Mouse (Mus musculus): Measurements from ENCODE around the gene Mapkapk3. TPM values are rescaled to one million over a fixed set of nuclear protein-coding genes. Genes with fewer than 3 reads are reported as not detected.

The Mapkapk3 gene
- polyA plus RNA-seq, 1 experiment: 0.11 TPM

DNA sequence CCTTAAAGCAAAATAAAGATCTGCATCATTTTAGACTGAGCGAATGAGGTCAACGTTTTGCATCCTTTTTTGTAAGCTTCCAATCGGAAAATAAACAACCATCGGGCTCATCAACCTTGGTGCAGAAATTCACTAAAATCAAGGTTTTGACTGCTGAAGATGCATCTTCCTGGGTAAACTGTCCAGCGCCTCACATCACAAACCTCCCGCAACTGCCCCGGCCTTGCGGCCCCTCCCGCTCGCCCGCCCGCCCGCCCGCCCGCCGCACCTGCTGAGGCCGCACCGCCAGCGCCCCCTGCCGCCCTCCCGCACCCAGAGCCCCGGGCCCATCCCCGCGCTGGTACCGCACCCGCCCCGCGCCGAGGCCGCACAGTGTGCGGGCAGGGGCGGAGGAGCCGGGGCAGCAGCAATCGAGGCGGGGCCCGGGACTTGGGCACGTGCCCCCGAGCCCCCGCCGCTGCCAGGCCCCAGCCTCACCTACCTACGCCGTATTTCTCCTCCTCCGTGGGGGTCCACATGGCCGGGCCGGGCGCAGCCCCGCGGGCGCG is 58.6 kb downstream of the Mapkapk3 start:
- H3K27me3 ChIP-seq (ENCODE audit: control insufficient read depth): peaks cover 82% of the 10 kb centered on the region
- no peaks in the 10 kb centered on the region for H3K36me3 ChIP-seq (ENCODE audit: control insufficient read depth)
- TF ChIP-seq GATA1 (IDR thresholded peaks at IDR 0.05; ENCODE audit: low read length): no peak
- no peak for TF ChIP-seq TAL1 (IDR thresholded peaks at IDR 0.05; ENCODE audit: low read length)
- no peaks in the 10 kb centered on the region; the same call in 1 of the 2 replicates for H3K9me3 ChIP-seq (ENCODE audit: control insufficient read depth, low read length)
- H3K4me1 ChIP-seq (ENCODE audit: control insufficient read depth): peaks cover 2% of the 10 kb centered on the region; the same call in 1 of the 2 replicates
- H3K4me3 ChIP-seq (replicated peaks): peak overlapping the region; percentile 28

DNA sequence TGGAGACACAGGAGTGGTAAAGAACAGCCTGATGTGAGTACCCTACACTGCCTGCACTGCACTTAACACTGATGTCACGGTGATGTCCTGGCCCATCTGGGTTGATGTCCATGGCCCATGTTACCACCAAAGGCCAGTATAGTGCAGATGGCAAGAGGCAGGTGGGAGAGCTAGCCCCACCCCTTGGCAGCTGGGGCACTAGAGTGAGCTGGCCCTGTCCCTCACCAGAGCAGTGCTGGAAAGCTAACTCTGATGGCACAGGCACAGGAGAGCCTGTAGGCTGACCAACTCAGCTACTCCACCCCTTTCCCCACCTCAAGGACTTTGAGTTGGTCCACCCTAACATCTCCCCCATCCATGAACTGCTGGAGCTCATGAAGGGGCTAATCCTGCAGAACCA is 65.1 kb downstream of the Mapkapk3 start:
- TF ChIP-seq GATA1 (IDR thresholded peaks at IDR 0.05; ENCODE audit: low read length) (no peak), TAL1 (IDR thresholded peaks at IDR 0.05; ENCODE audit: low read length) (no peak)
- no peaks in the 10 kb centered on the region for H3K9me3 ChIP-seq (ENCODE audit: control insufficient read depth, low read length)

More for the DNA sequence above, 65.1 kb downstream of the Mapkapk3 start:
- Histone ChIP-seq H3K27me3 (ENCODE audit: control insufficient read depth) (peaks cover 19% of the 10 kb centered on the region), H3K4me3 (replicated peaks) (no peak overlapping the region), H3K36me3 (ENCODE audit: control insufficient read depth) (no peaks in the 10 kb centered on the region), H3K4me1 (ENCODE audit: control insufficient read depth) (no peaks in the 10 kb centered on the region)

Other genes with a start within 250 kb of the Mapkapk3 start
- 0.07 TPM in 1 of 2 replicates, not detected in the other for gene Dock3, start 58.0 kb downstream of the Mapkapk3 start, polyA plus RNA-seq (2012)
- 1.9 and 4.1 TPM in 2 replicates for gene Cish, start 6.1 kb upstream of the Mapkapk3 start, polyA plus RNA-seq (2012)
- 0.24 and 0.32 TPM in 2 replicates for gene Hemk1, start 48.5 kb upstream of the Mapkapk3 start, polyA plus RNA-seq (2012)
- not detected in 2 replicates for gene 6430571L13Rik, start 50.7 kb upstream of the Mapkapk3 start, polyA plus RNA-seq (2012)
- not detected in 2 replicates for gene Cacna2d2, start 109.7 kb upstream of the Mapkapk3 start, polyA plus RNA-seq (2012)
- gene Tmem115, start 244.1 kb upstream of the Mapkapk3 start, polyA plus RNA-seq (2012): 0.88 and 0.99 TPM in 2 replicates

All from erythroblast, embryonic 14.5 days (primary cell).